24 mouse cellular contexts compared by ENCODE assay signal in the genomic region with DNA sequence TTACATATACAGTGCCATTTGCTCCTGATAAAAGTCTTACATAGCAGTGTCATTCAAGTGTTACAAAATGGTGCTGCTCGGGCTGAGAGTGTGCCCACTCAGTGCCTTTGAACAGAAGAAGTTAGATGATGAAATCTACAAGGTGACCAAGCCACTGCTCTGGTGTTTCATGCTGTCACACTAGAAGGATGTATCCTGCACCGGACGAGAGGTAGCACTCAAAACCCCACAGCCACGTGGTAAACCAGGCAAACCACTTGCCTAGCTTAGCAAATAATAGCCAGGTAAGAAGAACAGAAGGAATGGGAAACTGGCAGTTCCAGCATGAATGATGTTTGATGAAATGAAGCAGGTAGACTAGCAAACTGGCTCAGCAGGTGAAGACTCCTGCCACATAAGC.
"Had no signal": no experiment of that assay in that cellular context is flagged by ENCODE, and none has a peak within 500 bp of the region (broad histone marks: within the 10 kb centered on the region; RNA-seq: fewer than 3 reads in every experiment).

No protein-coding gene starts in this region.

- H3K27me3 ChIP-seq: heart, embryonic 13.5 days; heart, embryonic 15.5 days; hindbrain, embryonic 13.5 days; hindbrain, embryonic 15.5 days; kidney, embryonic 15.5 days; limb, embryonic 13.5 days had no signal

- H3K4me3 ChIP-seq: gastrocnemius, adult 2 months; heart, adult 2 months; heart, embryonic 13.5 days; heart, embryonic 15.5 days; hindbrain, embryonic 13.5 days; hindbrain, embryonic 15.5 days; kidney, embryonic 15.5 days; limb, embryonic 13.5 days had no signal

- H3K4me2 ChIP-seq: heart, embryonic 11.5 days; heart, embryonic 13.5 days; heart, embryonic 15.5 days; hindbrain, embryonic 13.5 days; hindbrain, embryonic 15.5 days; kidney, embryonic 15.5 days; limb, embryonic 13.5 days had no signal

- H3K27ac ChIP-seq: gastrocnemius, adult 2 months; heart, adult 2 months; heart, embryonic 13.5 days; heart, embryonic 15.5 days; hindbrain, embryonic 13.5 days; hindbrain, embryonic 15.5 days; hindbrain, postnatal 0 days; kidney, embryonic 15.5 days; kidney, postnatal 0 days; limb, embryonic 13.5 days had no signal

- H3K4me1 ChIP-seq: heart, embryonic 13.5 days; heart, embryonic 15.5 days; hindbrain, embryonic 13.5 days; hindbrain, embryonic 15.5 days; kidney, embryonic 15.5 days; limb, embryonic 13.5 days had no signal

- DNase-seq: gastrocnemius, adult 2 months; gastrocnemius, postnatal 10 days; gastrocnemius, postnatal 25 days; heart, adult 2 months; heart, postnatal 4 days; kidney, adult 11 months; kidney, adult 2 months; kidney, adult 9 months; kidney, postnatal 14 days; kidney, postnatal 36 days; layer of hippocampus, adult 9-11 months; layer of hippocampus, postnatal 36 days; left cerebral cortex, postnatal 4 days had no signal

- H3K9me3 ChIP-seq: heart, embryonic 15.5 days; hindbrain, embryonic 15.5 days; kidney, embryonic 15.5 days; limb, embryonic 13.5 days had no signal

- H3K9ac ChIP-seq: heart, embryonic 13.5 days; heart, embryonic 15.5 days; hindbrain, embryonic 13.5 days; hindbrain, embryonic 15.5 days; kidney, embryonic 15.5 days; limb, embryonic 13.5 days had no signal

- ATAC-seq: forebrain, embryonic 16.5 days; hindbrain, postnatal 0 days; intestine, embryonic 16.5 days had no signal
